Comparison of ENCODE assay signal across 7 mouse cellular contexts in genomic region chr11:80872509-80873474, GRCm38 (mm10). TPM values are rescaled to one million over a fixed set of nuclear protein-coding genes. Genes with fewer than 3 reads are reported as not detected.
DNase-seq lines count a peak whose midpoint lies in the region; ATAC-seq and TF ChIP-seq lines count a peak whose summit lies in the region.

No protein-coding gene starts in this region.

- TF ChIP-seq CTCF in kidney, postnatal 0 days (IDR thresholded peaks at IDR 0.05; ENCODE audit: low read depth), result peak; percentile 71

- H3K27me3 ChIP-seq in kidney, postnatal 0 days (ENCODE audit: insufficient read depth, low read length), result no peaks in the 10 kb centered on the region

- no peak overlapping the region for H3K27ac ChIP-seq in kidney, postnatal 0 days

- DNase-seq in A20 (ENCODE audit: low read depth, low spot score), result peak; percentile 64
- peak; percentile 6 to 40 for DNase-seq in CD8-positive naive resting alpha-beta T cell, adult 2 months (ENCODE audit: low read depth in 2 of 2, low spot score in 2 of 2)
- DNase-seq in c-Kit-positive CD71-positive TER-119-negative erythroid progenitor cells, embryonic 14.5 days (ENCODE audit: low read depth), result peak; percentile 78
- peak; percentile 39 for DNase-seq in gastrocnemius, adult 18-20 months (ENCODE audit: low spot score)
- peak; percentile 57 for DNase-seq in kidney, postnatal 0 days (ENCODE audit: low spot score)
- DNase-seq in lung, postnatal 36 days, result peak; percentile 88
- DNase-seq in spleen, postnatal 36 days (ENCODE audit: low spot score in 2 of 2), result peak; percentile 15 to 25

- peaks cover 8% of the 10 kb centered on the region for H3K4me1 ChIP-seq in kidney, postnatal 0 days (replicated peaks; ENCODE audit: insufficient read depth, low read length)

- no peaks in the 10 kb centered on the region for H3K9me3 ChIP-seq in kidney, postnatal 0 days (replicated peaks; ENCODE audit: low read length)

- H3K9ac ChIP-seq in kidney, postnatal 0 days (ENCODE audit: low read depth, low read length), result no peak overlapping the region

- H3K4me3 ChIP-seq in kidney, postnatal 0 days (replicated peaks; ENCODE audit: low read depth, low read length), result no peak overlapping the region

- H3K4me2 ChIP-seq in kidney, postnatal 0 days (ENCODE audit: low read length), result no peak overlapping the region

- 61% methylated on average over 17 of the region's 17 CpGs for WGBS in kidney, postnatal 0 days

- H3K36me3 ChIP-seq in kidney, postnatal 0 days (ENCODE audit: insufficient read depth, low read length), result no peaks in the 10 kb centered on the region

- no peak for ATAC-seq in kidney, postnatal 0 days (replicated peaks; ENCODE audit: low FRiP score, low read depth)

RNA-seq across cellular contexts. Expression of gene Spaca3, which starts 14.6 kb away (rescaled TPM):
- total RNA-seq in gastrocnemius, adult 18-20 months (2021), result not detected
- not detected in 2 replicates for polyA plus RNA-seq in kidney, postnatal 0 days (2015; fragmentation: Nextera tagmentation; extraction: Ambion mirVana)

Comparison
In these comparisons a context has a peak if more than half of its experiments do, and no peak if none do; other contexts are left out.
1. DNase-seq: peak in every context shown above with its lines; median percentile 88 in lung, postnatal 36 days; 78 in c-Kit-positive CD71-positive TER-119-negative erythroid progenitor cells, embryonic 14.5 days; 64 in A20; 57 in kidney, postnatal 0 days; 39 in gastrocnemius, adult 18-20 months; 23 in CD8-positive naive resting alpha-beta T cell, adult 2 months; 20 in spleen, postnatal 36 days.